Mouse (Mus musculus): Measurements from ENCODE around the gene Lmtk2. TPM values are rescaled to one million over a fixed set of nuclear protein-coding genes. Genes with fewer than 3 reads are reported as not detected.

The Lmtk2 gene
- total RNA-seq, 2 experiments from 2014 or later = 7.5 to 10.3 TPM

GRCm38 (mm10) chr5:144162813-144163517, 62.7 kb downstream of the Lmtk2 start:
- ATAC-seq (replicated peaks; ENCODE audit: low FRiP score, poor library complexity, severe bottlenecking) = no peak

GRCm38 (mm10) chr5:144165756-144166155, 65.5 kb downstream of the Lmtk2 start:
- ATAC-seq (replicated peaks; ENCODE audit: low FRiP score, poor library complexity, severe bottlenecking) = no peak

DNA sequence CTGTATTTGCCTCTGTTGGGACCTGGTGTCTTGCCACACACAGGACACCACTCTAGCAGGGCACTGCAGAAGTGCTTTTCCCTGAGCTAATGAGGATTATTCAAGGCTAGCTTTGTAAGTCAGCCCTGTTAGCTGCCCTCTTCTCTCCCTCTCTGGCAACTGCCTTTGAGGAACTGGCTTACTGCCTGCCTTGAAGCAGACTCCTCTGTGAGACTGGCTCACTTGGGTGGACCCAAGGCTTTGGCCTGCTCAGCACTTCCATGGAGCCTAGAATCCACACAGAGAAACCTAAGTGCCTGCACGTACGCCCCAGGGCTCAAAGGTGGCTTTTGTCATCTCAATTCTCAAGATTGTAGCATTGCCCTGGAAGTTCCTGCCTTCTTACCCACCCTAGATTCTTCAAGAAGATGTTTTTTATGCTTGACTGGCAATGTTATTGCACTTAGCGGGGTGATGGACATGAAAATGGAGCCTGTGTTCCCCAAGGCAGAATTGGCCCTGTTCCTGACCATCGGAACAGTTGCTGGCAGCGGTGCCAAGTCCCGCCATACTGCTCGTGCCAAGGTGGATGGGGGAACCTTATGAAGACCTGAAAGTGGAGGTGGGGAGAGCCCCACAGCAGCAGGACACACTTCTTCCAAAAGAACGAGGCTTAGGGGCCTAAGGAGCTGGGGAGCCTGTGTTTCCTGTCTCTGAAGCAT, 69.2 kb downstream of the Lmtk2 start:
- ATAC-seq (replicated peaks; ENCODE audit: low FRiP score, poor library complexity, severe bottlenecking) = no peak

GRCm38 (mm10) chr5:144173648-144174047, 73.4 kb downstream of the Lmtk2 start:
- 0 out of 2 replicates have a peak, but pooled peaks have one; percentile 7 for ATAC-seq (replicated peaks; ENCODE audit: low FRiP score, poor library complexity, severe bottlenecking)

DNA sequence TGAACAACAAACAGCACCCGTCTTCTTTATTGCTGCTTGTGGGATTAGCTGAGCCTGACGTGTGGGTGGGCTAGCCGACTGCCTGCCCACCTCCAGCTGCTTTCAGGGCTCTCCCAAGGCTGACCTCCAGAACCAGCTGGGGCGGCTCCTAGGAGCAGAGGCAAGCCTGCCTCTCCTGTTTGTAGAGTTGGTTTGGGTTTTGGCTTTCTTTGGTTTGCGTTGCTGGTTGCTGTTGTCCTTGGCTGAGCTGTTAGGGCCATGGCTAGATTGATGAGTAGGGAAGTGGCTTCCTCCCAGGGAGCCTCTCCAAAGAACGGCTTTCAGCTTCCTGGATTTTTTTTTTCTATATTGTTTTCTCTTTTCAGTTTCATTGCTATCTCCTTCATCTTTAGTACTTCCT, 78.0 kb downstream of the Lmtk2 start:
- no peak for ATAC-seq (replicated peaks; ENCODE audit: low FRiP score, poor library complexity, severe bottlenecking)

DNA sequence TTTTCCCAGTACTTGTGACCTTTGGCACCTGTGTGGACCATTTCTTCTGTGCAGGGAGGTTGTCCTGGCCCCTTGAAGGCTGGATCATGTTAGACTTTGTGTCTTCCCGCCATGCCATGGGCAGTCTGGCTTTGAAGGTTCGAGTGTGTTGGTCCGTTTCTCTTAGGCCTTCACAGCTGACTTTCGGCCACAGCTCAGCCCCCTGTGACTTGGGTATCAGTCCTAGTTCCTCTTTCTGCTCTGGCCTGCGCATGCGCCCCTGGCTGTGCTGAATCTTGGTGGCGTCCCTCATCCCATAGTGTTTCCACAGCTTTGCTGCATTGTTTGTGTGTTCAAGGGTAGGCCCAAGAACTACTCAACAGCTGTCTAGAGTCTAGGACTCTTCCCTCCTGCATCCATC, 81.0 kb downstream of the Lmtk2 start:
- ATAC-seq (replicated peaks; ENCODE audit: low FRiP score, poor library complexity, severe bottlenecking) = no peak

DNA sequence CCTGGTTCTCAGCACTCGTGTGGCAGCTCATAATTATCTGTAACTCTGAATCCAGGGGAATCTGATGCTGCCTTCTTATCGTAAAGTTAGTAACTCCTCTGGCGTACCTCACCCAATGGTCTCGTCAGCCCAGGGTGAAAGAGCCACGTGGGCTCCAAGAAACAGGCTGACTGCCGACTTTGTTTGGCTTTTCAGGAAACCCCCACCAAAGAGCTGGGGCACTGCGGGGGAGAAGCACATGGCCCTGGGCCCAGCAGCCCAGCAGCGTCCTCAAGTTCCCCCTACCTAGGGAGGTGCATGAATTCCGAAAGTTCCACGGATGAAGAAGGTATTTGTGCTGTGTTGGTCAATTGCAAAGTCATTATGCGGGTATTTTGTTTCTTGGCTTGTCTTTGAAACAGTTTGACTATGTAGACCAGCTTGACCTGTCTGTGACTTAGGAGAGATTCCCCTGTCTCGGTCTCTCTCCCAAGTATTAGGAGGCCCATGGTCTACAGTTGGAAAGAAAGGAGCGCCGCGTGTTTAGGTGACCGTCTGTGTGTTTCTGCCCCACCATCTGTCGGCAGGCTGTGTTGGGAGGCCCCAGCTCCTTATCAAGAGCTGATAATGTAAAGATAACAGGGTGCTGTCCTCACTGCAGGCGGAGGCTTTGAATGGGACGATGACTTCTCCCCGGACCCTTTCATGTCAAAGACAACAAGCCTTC, 82.5 kb downstream of the Lmtk2 start:
- no peak for ATAC-seq (replicated peaks; ENCODE audit: low FRiP score, poor library complexity, severe bottlenecking)

- ATAC-seq (replicated peaks; ENCODE audit: low FRiP score, poor library complexity, severe bottlenecking) = no peak
Observed at GRCm38 (mm10) chr5:144183248-144183559, 83.0 kb downstream of the Lmtk2 start.

DNA sequence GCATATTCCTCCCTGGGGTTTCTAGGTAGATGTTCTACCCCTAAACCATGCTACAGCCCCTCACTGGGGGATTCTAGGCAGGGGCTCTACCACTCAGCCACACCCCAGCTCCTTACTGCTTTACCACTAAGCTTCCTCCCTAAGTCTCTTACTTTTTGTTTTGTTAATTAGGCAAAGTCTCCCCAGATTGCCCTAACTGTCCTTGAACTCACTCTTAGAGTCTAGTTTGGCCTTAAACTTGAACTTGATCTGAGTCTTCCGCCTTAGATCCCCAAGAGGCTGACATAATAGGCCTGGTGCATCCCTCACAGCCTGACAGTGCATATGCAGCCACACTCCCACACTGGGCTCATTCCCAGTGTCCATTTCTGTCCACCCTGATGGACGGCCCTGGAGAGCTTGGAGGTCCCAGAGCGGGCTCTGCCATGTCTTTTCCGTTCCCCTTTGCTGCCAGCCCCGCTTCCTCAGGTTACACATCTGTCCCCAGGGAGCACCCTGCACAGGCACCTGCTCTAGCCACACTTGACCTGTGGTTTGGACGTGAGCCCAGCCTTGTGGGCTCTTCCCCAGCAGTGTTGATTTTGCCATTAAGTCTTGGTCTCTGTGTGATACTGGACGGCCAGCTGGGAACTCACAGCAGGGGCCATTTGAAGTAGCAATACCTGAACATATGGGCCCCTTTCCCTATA, 83.6 kb downstream of the Lmtk2 start:
- no peak for ATAC-seq (replicated peaks; ENCODE audit: low FRiP score, poor library complexity, severe bottlenecking)

DNA sequence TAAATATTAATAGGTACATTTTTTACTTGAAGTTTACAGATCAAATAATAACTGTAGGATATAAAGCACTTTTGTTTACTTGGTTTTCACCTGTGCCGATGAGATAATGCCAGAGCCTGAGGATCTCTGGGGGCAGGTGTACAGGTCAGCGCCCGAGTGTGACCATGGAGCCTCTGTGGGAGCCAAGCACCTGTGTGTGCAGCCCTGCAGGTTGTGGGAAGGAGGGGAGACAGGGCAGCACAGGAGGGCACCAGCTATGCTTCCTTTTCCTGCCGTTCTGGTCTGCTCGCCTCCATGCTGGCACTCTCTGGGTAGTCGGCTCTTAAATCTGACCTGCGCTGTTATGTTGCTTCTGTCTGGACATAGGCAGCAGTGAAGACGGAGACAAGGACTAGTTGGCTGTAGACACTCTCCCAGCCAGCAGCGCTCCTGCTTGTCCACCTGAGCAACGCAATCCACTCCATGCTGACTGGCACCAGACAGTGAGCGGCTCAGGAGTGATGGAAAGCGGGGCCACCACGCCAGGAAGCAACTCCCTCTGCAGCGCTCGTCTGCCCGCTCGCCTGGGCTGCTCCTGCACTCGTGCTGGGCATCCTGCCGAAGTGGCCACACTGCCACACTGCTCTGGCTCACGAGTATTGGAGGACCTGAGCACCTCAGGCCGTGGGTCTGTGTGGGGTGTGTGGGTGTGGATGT, 84.3 kb downstream of the Lmtk2 start:
- ATAC-seq (replicated peaks; ENCODE audit: low FRiP score, poor library complexity, severe bottlenecking) = 0 out of 2 replicates have a peak, but pooled peaks have one; percentile 22

DNA sequence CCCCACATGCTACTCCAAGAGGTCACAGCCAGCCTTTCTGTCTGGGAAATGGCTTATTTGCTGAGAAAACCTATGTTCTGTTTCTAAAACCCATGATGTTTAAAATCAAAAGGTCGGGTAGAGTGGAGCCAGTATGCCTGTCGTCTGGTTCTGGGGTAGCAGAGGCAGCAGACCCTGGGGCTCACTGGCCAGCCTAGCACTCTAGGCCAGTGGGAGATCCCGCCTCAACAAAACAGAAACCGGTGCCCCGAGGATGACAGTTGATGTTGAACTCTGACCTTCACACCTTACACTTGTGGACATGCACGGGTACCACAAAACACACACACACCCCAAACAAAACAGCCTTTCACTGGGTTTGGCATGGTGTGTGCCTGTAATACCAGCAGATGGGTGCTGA, 88.2 kb downstream of the Lmtk2 start:
- ATAC-seq (replicated peaks; ENCODE audit: low FRiP score, poor library complexity, severe bottlenecking) = no peak

- ATAC-seq (replicated peaks; ENCODE audit: low FRiP score, poor library complexity, severe bottlenecking) = no peak
Observed at GRCm38 (mm10) chr5:144189327-144189726, 89.1 kb downstream of the Lmtk2 start.

DNA sequence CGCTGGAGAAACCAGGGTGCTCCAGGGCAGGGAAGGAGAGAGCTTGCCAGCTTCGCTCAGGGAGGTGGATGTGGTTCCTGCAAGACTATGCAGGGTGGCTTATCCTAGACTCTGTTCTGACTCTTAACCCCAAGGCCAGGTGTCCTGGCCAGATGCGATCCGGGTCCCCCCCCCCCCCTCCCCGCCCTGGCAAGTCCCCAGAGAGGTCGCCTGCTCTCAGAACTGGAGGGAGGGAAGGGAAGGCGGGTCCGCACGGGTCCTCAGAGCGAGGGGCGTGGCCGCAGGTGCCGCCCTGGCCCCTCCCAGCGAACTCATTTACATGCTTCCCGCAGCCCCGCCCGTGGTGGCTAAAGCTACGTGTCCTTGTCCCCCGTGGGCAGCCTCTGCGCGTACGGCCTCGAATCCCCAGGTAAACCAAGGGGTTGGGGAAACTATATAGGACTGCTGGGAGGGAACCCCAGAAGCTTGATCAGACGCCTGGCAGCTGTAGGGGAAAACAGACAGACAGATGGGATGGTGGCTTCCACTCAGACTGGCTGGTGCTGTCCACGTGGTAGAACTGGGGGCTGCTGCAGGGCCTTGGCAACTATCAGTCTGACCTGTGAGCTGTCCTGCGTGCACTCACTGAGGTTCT, 89.8 kb downstream of the Lmtk2 start, which contains the start of gene Bhlha15:
Gene Bhlha15, plus strand, starts transcription at position 337 of the 634 bp plus-strand sequence.
- peak; percentile 68 for ATAC-seq (replicated peaks; ENCODE audit: low FRiP score, poor library complexity, severe bottlenecking)

DNA sequence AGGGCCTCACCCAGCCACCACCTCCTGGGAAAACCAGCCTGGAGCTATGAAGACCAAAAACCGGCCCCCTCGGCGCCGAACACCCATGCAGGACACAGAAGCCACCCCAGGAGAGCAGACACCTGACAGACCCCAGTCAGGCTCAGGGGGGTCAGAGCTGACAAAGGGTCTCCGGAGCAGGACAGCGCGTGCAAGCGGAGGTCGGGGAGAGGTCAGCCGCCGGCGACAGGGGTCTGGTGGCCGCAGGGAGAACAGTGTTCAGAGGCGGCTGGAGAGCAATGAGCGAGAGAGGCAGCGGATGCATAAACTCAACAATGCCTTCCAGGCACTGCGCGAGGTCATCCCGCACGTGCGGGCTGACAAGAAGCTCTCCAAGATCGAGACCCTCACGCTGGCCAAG, 90.8 kb downstream of the Lmtk2 start:
- no peak for ATAC-seq (replicated peaks; ENCODE audit: low FRiP score, poor library complexity, severe bottlenecking)

DNA sequence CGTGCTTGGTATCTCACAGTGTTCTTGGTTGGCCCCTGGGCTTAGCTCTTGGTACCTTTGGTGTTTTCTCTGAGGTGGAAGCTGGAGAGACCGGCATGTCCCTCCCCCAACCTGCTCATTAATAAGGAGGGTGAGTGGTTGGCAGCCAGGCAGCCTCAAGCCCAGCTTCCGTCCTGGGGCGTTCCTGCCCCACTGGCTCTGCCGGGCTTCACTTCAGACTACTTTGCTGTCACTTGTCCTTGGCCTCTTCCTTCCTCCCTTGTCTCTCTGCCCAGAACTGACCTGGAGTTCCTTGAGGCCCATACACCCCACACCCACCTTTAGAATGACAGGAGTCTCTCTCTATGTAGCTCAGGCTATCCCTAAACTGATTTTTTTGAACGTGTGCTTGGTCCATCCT, 92.4 kb downstream of the Lmtk2 start:
- no peak for ATAC-seq (replicated peaks; ENCODE audit: low FRiP score, poor library complexity, severe bottlenecking)

- ATAC-seq (replicated peaks; ENCODE audit: low FRiP score, poor library complexity, severe bottlenecking) = no peak
Observed at GRCm38 (mm10) chr5:144194416-144194815, 94.2 kb downstream of the Lmtk2 start.

GRCm38 (mm10) chr5:144195567-144195966, 95.3 kb downstream of the Lmtk2 start:
- no peak for ATAC-seq (replicated peaks; ENCODE audit: low FRiP score, poor library complexity, severe bottlenecking)

DNA sequence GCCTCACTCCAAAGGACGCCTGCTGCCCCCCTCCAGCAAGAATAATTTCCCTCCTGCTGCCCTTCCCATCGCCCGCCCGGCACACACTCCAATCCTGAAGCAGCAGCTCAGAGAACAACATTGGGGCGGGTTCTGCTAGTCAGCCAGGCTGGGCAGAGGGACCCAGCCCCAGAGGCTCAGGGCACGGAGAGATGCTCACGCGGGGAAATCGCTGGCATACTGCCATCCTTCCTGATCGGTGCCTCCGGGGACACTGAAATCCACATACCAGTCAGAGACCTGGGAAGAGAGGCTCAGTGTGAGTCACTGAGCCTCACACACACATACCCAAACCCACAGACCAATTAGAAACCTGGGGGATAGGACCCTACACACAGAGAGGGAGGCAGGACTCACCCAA, 100.4 kb downstream of the Lmtk2 start:
- ATAC-seq (replicated peaks; ENCODE audit: low FRiP score, poor library complexity, severe bottlenecking) = no peak

GRCm38 (mm10) chr5:144202430-144202829, 102.2 kb downstream of the Lmtk2 start:
- no peak for ATAC-seq (replicated peaks; ENCODE audit: low FRiP score, poor library complexity, severe bottlenecking)

Data from erythroblast, adult 5-6 weeks (primary cell).